Mouse (Mus musculus): Measurements from ENCODE around the gene Itsn1. TPM values are rescaled to one million over a fixed set of nuclear protein-coding genes. Genes with fewer than 3 reads are reported as not detected.

Itsn1 gene
- polyA plus RNA-seq, 1 experiment from 2014 or later, result 9.7 TPM

DNA sequence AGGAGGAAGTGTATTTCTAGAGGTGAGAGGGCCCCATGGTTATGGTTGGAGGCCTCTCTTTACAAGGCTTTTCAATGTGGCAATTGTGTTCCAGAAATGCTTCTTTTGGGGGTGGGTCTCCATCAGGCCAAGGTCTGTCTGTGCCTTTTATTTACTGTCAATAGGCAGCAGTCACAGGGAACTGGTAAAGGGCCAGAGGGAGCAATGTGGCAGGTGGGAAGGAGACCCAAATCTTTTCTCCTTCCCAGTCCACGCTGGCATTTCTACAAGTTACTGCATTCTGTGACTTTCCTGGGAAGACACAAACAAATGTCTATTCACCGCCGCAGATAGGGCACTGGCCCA is 234.4 kb downstream of the Itsn1 start:
- WGBS, result 88% methylated on average over 3 of the region's 3 CpGs
- Histone ChIP-seq H3K36me3 (ENCODE audit: insufficient read depth, low read length) (no peaks in the 10 kb centered on the region), H3K4me3 (ENCODE audit: low read depth, low read length) (no peak overlapping the region), H3K9me3 (ENCODE audit: low read length) (no peaks in the 10 kb centered on the region), H3K9ac (replicated peaks; ENCODE audit: low read depth) (no peak overlapping the region), H3K4me1 (ENCODE audit: insufficient read depth, low read depth, low read length) (no peaks in the 10 kb centered on the region), H3K27ac (ENCODE audit: low read length) (no peak overlapping the region), H3K4me2 (replicated peaks; ENCODE audit: low read depth, low read length) (no peak overlapping the region), H3K27me3 (replicated peaks; ENCODE audit: insufficient read depth, low read length) (no peaks in the 10 kb centered on the region)
- ATAC-seq (no peak), DNase-seq (ENCODE audit: low spot score) (no peak)
- TF ChIP-seq EP300 (IDR thresholded peaks at IDR 0.05) (no peak), CTCF (IDR thresholded peaks at IDR 0.05) (no peak)

DNA sequence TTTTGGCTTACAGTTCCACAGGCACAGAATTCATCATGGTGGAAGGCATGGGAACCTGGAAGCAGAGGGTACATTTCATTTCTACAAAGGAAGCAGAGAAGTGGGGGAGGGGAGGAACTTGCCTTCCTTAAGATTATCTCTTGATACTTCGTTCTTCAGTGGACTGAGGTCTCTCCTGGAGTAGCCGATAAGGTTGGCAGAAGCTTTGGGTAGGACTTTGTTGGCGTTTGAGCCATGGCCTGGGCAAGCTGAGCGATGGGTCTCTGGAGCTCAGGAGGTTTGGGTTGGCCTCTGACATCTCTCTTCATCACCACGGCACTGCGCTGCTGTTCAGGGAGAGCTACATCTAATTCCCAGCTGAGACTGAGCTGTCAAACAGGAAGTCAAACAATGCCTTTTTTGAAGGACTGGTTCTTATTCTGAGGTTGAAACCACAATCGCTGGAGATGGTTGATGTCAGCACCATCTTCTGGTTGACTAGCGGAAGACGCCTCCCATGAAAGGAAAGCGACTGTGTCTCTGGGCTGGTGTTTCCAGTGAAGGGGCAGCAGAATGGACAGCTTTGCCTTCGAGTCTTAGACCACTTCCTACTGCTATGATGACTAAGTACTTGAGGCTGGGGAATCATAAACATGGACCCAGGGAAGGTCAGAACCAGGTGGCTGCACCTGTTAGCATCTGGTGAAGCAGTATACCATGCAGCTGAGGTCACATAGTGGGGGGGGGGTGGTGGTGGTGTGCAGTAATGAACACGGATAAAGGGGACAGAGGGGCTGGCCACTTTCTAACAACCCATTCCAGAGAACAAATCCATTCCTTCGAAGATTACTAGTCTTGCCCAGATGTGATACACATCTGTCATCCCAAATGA is 235.5 kb downstream of the Itsn1 start:
- WGBS, result 66% methylated on average over 13 of the region's 13 CpGs

DNA sequence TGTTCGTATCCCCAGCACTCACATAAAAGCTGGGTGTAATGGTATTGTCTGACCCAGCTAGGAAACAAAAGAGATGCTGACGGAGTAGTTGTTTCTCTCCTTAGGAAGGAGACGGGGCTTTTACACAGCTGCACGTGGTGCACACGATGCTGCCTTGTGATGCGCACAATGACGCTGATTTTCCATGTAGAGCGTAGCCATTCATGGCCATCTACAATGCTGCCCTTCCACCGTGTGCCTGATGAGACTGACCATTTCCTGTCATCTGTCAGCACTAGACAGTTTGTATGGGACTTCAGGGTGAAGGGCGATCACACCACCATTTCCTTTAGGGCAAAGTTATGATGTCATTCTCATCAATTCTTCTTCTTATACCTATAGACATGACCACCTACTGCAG is 239.6 kb downstream of the Itsn1 start:
- no peaks in the 10 kb centered on the region for H3K27me3 ChIP-seq (replicated peaks; ENCODE audit: insufficient read depth, low read length)
- DNase-seq (ENCODE audit: low spot score) (peak; percentile 28), ATAC-seq (peak; percentile 15; the same call in 1 of the 2 replicates)
- no peak overlapping the region for H3K4me2 ChIP-seq (replicated peaks; ENCODE audit: low read depth, low read length)
- H3K36me3 ChIP-seq (ENCODE audit: insufficient read depth, low read length), result no peaks in the 10 kb centered on the region
- no peak overlapping the region for H3K4me3 ChIP-seq (ENCODE audit: low read depth, low read length)
- H3K9ac ChIP-seq (replicated peaks; ENCODE audit: low read depth), result no peak overlapping the region
- peaks cover 14% of the 10 kb centered on the region for H3K4me1 ChIP-seq (ENCODE audit: insufficient read depth, low read depth, low read length)
- H3K9me3 ChIP-seq (ENCODE audit: low read length), result no peaks in the 10 kb centered on the region
- TF ChIP-seq EP300 (IDR thresholded peaks at IDR 0.05) (no peak), CTCF (IDR thresholded peaks at IDR 0.05) (no peak)
- WGBS, result 67% methylated on average over 10 of the region's 10 CpGs
- no peak overlapping the region for H3K27ac ChIP-seq (ENCODE audit: low read length)

More for the DNA sequence above, 235.5 kb downstream of the Itsn1 start:
- no peak overlapping the region for H3K4me3 ChIP-seq (ENCODE audit: low read depth, low read length)
- H3K9me3 ChIP-seq (ENCODE audit: low read length), result no peaks in the 10 kb centered on the region
- peaks cover 3% of the 10 kb centered on the region; the same call in 1 of the 2 replicates for H3K4me1 ChIP-seq (ENCODE audit: insufficient read depth, low read depth, low read length)
- H3K27ac ChIP-seq (ENCODE audit: low read length), result no peak overlapping the region
- H3K27me3 ChIP-seq (replicated peaks; ENCODE audit: insufficient read depth, low read length), result no peaks in the 10 kb centered on the region
- TF ChIP-seq EP300 (IDR thresholded peaks at IDR 0.05) (no peak), CTCF (IDR thresholded peaks at IDR 0.05) (no peak)
- DNase-seq (ENCODE audit: low spot score) (no peak), ATAC-seq (no peak)
- H3K9ac ChIP-seq (replicated peaks; ENCODE audit: low read depth), result no peak overlapping the region
- no peaks in the 10 kb centered on the region for H3K36me3 ChIP-seq (ENCODE audit: insufficient read depth, low read length)
- H3K4me2 ChIP-seq (replicated peaks; ENCODE audit: low read depth, low read length), result no peak overlapping the region

DNA sequence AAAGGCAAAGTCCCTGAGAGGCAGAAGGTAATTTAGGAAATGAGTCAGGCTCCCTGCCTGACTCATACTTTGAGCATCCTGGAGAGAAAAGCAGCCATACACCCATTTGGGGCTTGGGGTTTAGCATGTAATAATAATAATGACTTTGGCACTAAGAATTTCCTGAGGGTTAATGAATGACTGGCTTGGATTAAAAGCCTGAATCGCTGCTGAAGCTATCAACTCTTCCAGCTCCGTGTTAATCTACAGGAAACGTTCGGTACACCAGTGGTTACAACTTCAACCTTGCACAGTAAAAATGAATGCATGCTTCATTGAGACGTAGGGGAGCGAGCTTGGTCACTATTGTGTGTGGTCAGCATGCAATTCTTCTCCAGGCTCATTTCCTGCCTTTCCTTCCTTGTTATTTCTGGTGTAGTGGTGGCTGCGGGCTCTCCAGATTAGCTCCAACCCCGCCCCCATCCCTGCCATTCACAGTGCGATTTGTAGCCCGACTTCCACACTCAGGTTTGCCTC is 240.5 kb downstream of the Itsn1 start:
- H3K4me3 ChIP-seq (ENCODE audit: low read depth, low read length), result no peak overlapping the region
- WGBS, result 26% methylated on average over 10 of the region's 10 CpGs
- peaks cover 14% of the 10 kb centered on the region for H3K4me1 ChIP-seq (ENCODE audit: insufficient read depth, low read depth, low read length)
- no peak overlapping the region for H3K9ac ChIP-seq (replicated peaks; ENCODE audit: low read depth)
- H3K9me3 ChIP-seq (ENCODE audit: low read length), result no peaks in the 10 kb centered on the region
- H3K27ac ChIP-seq (ENCODE audit: low read length), result 0 out of 2 replicates have a peak overlapping the region, but pooled peaks have one; percentile 16
- no peaks in the 10 kb centered on the region for H3K36me3 ChIP-seq (ENCODE audit: insufficient read depth, low read length)
- peak; percentile 50 for DNase-seq (ENCODE audit: low spot score)
- no peaks in the 10 kb centered on the region for H3K27me3 ChIP-seq (replicated peaks; ENCODE audit: insufficient read depth, low read length)
- peak; percentile 53 for ATAC-seq
- no peak overlapping the region for H3K4me2 ChIP-seq (replicated peaks; ENCODE audit: low read depth, low read length)
- TF ChIP-seq CTCF (IDR thresholded peaks at IDR 0.05), result no peak
- peak; percentile 22; the same call in 1 of the 2 replicates for TF ChIP-seq EP300 (IDR thresholded peaks at IDR 0.05)

Small RNA genes within 50 kb of the gene (microRNA-seq; reads per million reads assigned to microRNA genes)
- not detected for gene Gm27773

Other genes with a start within 250 kb of the Itsn1 start
- 40.3 and 44.9 TPM in 2 replicates for gene Ifnar1, start 244.0 kb upstream of the Itsn1 start, polyA plus RNA-seq (2015; fragmentation: Nextera tagmentation; extraction: Ambion mirVana)
- 64.4 and 78.1 TPM in 2 replicates for gene Ifngr2, start 182.2 kb upstream of the Itsn1 start, polyA plus RNA-seq (2015; fragmentation: Nextera tagmentation; extraction: Ambion mirVana)
- gene Tmem50b, start 131.5 kb upstream of the Itsn1 start, polyA plus RNA-seq (2015; fragmentation: Nextera tagmentation; extraction: Ambion mirVana), result 160 and 169 TPM in 2 replicates
- 6.1 and 6.2 TPM in 2 replicates for gene Dnajc28, start 110.3 kb upstream of the Itsn1 start, polyA plus RNA-seq (2015; fragmentation: Nextera tagmentation; extraction: Ambion mirVana)
- 27.3 and 30.9 TPM in 2 replicates for gene Gart, start 82.3 kb upstream of the Itsn1 start, polyA plus RNA-seq (2015; fragmentation: Nextera tagmentation; extraction: Ambion mirVana)
- gene Son, start 81.8 kb upstream of the Itsn1 start, polyA plus RNA-seq (2015; fragmentation: Nextera tagmentation; extraction: Ambion mirVana), result 132 and 143 TPM in 2 replicates
- gene Donson, start 40.5 kb upstream of the Itsn1 start, polyA plus RNA-seq (2015; fragmentation: Nextera tagmentation; extraction: Ambion mirVana), result 6.0 and 8.0 TPM in 2 replicates
- gene Cryzl1, start 306 bp upstream of the Itsn1 start, polyA plus RNA-seq (2015; fragmentation: Nextera tagmentation; extraction: Ambion mirVana), result 59.3 and 64.8 TPM in 2 replicates